Comparison of ENCODE assay signal across 10 mouse cellular contexts in genomic region chr17:45169257-45169994, GRCm38 (mm10).
DNase-seq lines count a peak whose midpoint lies in the region; ATAC-seq lines count a peak whose summit lies in the region.
"Had no signal": no experiment of that assay in that cellular context is flagged by ENCODE, and none has a peak within 500 bp of the region (broad histone marks: within the 10 kb centered on the region; RNA-seq: fewer than 3 reads in every experiment).

No protein-coding gene starts in this region.

- H3K4me1 ChIP-seq in intestine, embryonic 15.5 days (replicated peaks): no peaks in the 10 kb centered on the region
- no peaks in the 10 kb centered on the region for H3K4me1 ChIP-seq in intestine, embryonic 16.5 days (ENCODE audit: control insufficient read depth, insufficient read depth, low read length)
- H3K4me1 ChIP-seq in hindbrain, embryonic 16.5 days (ENCODE audit: control insufficient read depth, insufficient read depth, low read depth, low read length): no peaks in the 10 kb centered on the region

- whole genome bisulfite sequencing in intestine, embryonic 15.5 days: 48% methylated on average over 10 of the region's 10 CpGs
- 51% methylated on average over 10 of the region's 10 CpGs for WGBS in intestine, embryonic 16.5 days
- 51% methylated on average over 10 of the region's 10 CpGs for WGBS in hindbrain, embryonic 16.5 days

- no peak overlapping the region for H3K9ac ChIP-seq in intestine, embryonic 15.5 days
- H3K9ac ChIP-seq in intestine, embryonic 16.5 days (ENCODE audit: low read depth, low read length): no peak overlapping the region
- no peak overlapping the region for H3K9ac ChIP-seq in hindbrain, embryonic 16.5 days (ENCODE audit: low read depth, low read length)
- H3K9ac ChIP-seq: embryonic facial prominence, embryonic 13.5 days had no signal

- DNase-seq in left cerebral cortex, postnatal 36 days (ENCODE audit: low spot score in 2 of 2): peak; percentile 50 to 57
- peak; percentile 53 to 56 for DNase-seq in right cerebral cortex, postnatal 36 days (ENCODE audit: low spot score in 2 of 2)
- no peak for DNase-seq in kidney, adult 8-10 months
- DNase-seq in gastrocnemius, postnatal 10 days: no peak
- DNase-seq: thymus, postnatal 14 days had no signal

- H3K9me3 ChIP-seq in intestine, embryonic 15.5 days: no peaks in the 10 kb centered on the region
- no peaks in the 10 kb centered on the region for H3K9me3 ChIP-seq in intestine, embryonic 16.5 days (ENCODE audit: control insufficient read depth, low read length)
- no peaks in the 10 kb centered on the region for H3K9me3 ChIP-seq in hindbrain, embryonic 16.5 days (ENCODE audit: control insufficient read depth, low read length)
- H3K9me3 ChIP-seq: embryonic facial prominence, embryonic 13.5 days had no signal

- no peak overlapping the region for H3K4me3 ChIP-seq in intestine, embryonic 15.5 days (replicated peaks)
- H3K4me3 ChIP-seq in intestine, embryonic 16.5 days (ENCODE audit: low read length): no peak overlapping the region
- H3K4me3 ChIP-seq in hindbrain, embryonic 16.5 days (ENCODE audit: low read length): no peak overlapping the region
- H3K4me3 ChIP-seq: embryonic facial prominence, embryonic 13.5 days had no signal

- no peaks in the 10 kb centered on the region for H3K36me3 ChIP-seq in intestine, embryonic 15.5 days
- no peaks in the 10 kb centered on the region for H3K36me3 ChIP-seq in intestine, embryonic 16.5 days (ENCODE audit: control insufficient read depth, insufficient read depth, low read length)
- H3K36me3 ChIP-seq in hindbrain, embryonic 16.5 days (ENCODE audit: control insufficient read depth, insufficient read depth, low read length): no peaks in the 10 kb centered on the region
- H3K36me3 ChIP-seq: embryonic facial prominence, embryonic 13.5 days had no signal

- no peaks in the 10 kb centered on the region for H3K27me3 ChIP-seq in intestine, embryonic 15.5 days (replicated peaks)
- H3K27me3 ChIP-seq in intestine, embryonic 16.5 days (replicated peaks; ENCODE audit: control insufficient read depth, insufficient read depth, low read length): no peaks in the 10 kb centered on the region
- H3K27me3 ChIP-seq in hindbrain, embryonic 16.5 days (replicated peaks; ENCODE audit: control insufficient read depth, insufficient read depth, low read length): no peaks in the 10 kb centered on the region

- no peak for ATAC-seq in intestine, embryonic 15.5 days
- ATAC-seq in intestine, embryonic 16.5 days: no peak
- ATAC-seq in hindbrain, embryonic 16.5 days: peak; percentile 43; the same call in 1 of the 2 replicates
- ATAC-seq in monocyte, adult 5-6 weeks (replicated peaks; ENCODE audit: insufficient number of reproducible peaks, low FRiP score, low TSS enrichment, poor library complexity, severe bottlenecking): no peak

- intact Hi-C loops in left cerebral cortex, postnatal 36 days (cut with DNase I): no loop called here

- H3K4me2 ChIP-seq in intestine, embryonic 15.5 days (replicated peaks): no peak overlapping the region
- H3K4me2 ChIP-seq in intestine, embryonic 16.5 days (ENCODE audit: low read depth, low read length): no peak overlapping the region
- H3K4me2 ChIP-seq in hindbrain, embryonic 16.5 days (ENCODE audit: low read length): no peak overlapping the region
- H3K4me2 ChIP-seq: embryonic facial prominence, embryonic 13.5 days had no signal

- H3K27ac ChIP-seq in intestine, embryonic 15.5 days: peak overlapping the region; percentile 48; the same call in 1 of the 2 replicates
- H3K27ac ChIP-seq in intestine, embryonic 16.5 days (ENCODE audit: low read length): no peak overlapping the region
- no peak overlapping the region for H3K27ac ChIP-seq in hindbrain, embryonic 16.5 days (ENCODE audit: low read depth, low read length)
- H3K27ac ChIP-seq: embryonic facial prominence, embryonic 13.5 days had no signal

Comparison
In these comparisons a context has a peak if more than half of its experiments do, and no peak if none do; other contexts are left out.
1. DNase-seq: peak in left cerebral cortex, postnatal 36 days (2 of 2) and right cerebral cortex, postnatal 36 days (2 of 2); none in kidney, adult 8-10 months (0 of 2) and gastrocnemius, postnatal 10 days (single experiment).